ENCODE assay signal across 9 mouse cellular contexts in the genomic region with DNA sequence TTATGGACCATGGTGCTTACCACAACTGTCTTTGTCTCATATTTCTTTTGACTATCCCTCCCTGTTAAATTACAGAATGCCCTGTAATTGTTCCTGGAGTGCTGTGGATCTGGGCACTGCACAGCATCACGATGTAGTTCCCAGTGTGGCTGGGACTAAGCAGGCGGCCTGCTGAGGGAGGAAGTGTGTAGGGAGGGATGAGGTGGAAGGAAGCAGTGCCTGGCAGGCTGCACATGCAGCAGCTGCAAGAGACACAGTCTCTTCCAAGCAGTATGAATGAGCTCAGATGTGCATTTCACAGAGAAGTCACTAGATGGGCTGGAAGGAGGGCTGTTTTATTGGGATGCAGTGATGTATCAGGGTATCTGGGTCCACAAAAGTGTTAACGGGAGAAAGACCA. TPM values are rescaled to one million over a fixed set of nuclear protein-coding genes. Genes with fewer than 3 reads are reported as not detected.
A peak's percentile ranks its signal among the peaks of the same experiment; 100 is the strongest.
DNase-seq lines count a peak whose midpoint lies in the region; ATAC-seq lines count a peak whose summit lies in the region.
"Had no signal": no experiment of that assay in that cellular context is flagged by ENCODE, and none has a peak within 500 bp of the region (broad histone marks: within the 10 kb centered on the region; RNA-seq: fewer than 3 reads in every experiment).

No protein-coding gene starts in this region.

- no peak overlapping the region for H3K4me2 ChIP-seq in limb, embryonic 12.5 days
- no peak overlapping the region for H3K4me2 ChIP-seq in forebrain, embryonic 12.5 days
- H3K4me2 ChIP-seq: embryonic facial prominence, embryonic 12.5 days had no signal

- H3K27me3 ChIP-seq in limb, embryonic 12.5 days: no peaks in the 10 kb centered on the region
- H3K27me3 ChIP-seq in limb, embryonic 10.5 days (ENCODE audit: low read depth, poor library complexity, severe bottlenecking): no peaks in the 10 kb centered on the region
- no peaks in the 10 kb centered on the region for H3K27me3 ChIP-seq in forebrain, embryonic 12.5 days
- H3K27me3 ChIP-seq: embryonic facial prominence, embryonic 12.5 days had no signal

- H3K27ac ChIP-seq in limb, embryonic 12.5 days: no peak overlapping the region
- no peak overlapping the region; the same call in 1 of the 2 replicates for H3K27ac ChIP-seq in limb, embryonic 10.5 days
- peak overlapping the region; percentile 74 for H3K27ac ChIP-seq in forebrain, embryonic 12.5 days
- H3K27ac ChIP-seq: embryonic facial prominence, embryonic 12.5 days had no signal

- no peak overlapping the region for H3K4me3 ChIP-seq in limb, embryonic 12.5 days (replicated peaks)
- H3K4me3 ChIP-seq in limb, embryonic 10.5 days: no peak overlapping the region
- H3K4me3 ChIP-seq in forebrain, embryonic 12.5 days (replicated peaks): no peak overlapping the region
- H3K4me3 ChIP-seq: embryonic facial prominence, embryonic 12.5 days had no signal

- peaks cover 18% of the 10 kb centered on the region for H3K4me1 ChIP-seq in limb, embryonic 12.5 days (replicated peaks)
- peaks cover 9% of the 10 kb centered on the region for H3K4me1 ChIP-seq in limb, embryonic 10.5 days
- peaks cover 24% of the 10 kb centered on the region for H3K4me1 ChIP-seq in forebrain, embryonic 12.5 days

- 25% methylated on average over 3 of the region's 3 CpGs for WGBS in limb, embryonic 12.5 days
- 40% methylated on average over 3 of the region's 3 CpGs for WGBS in limb, embryonic 10.5 days
- 22% methylated on average over 3 of the region's 3 CpGs for WGBS in forebrain, embryonic 12.5 days

- H3K36me3 ChIP-seq in limb, embryonic 12.5 days: peaks cover 3% of the 10 kb centered on the region; the same call in 1 of the 2 replicates
- H3K36me3 ChIP-seq in limb, embryonic 10.5 days: 0 out of 2 replicates have a peak, but pooled peaks cover 3% of the 10 kb centered on the region
- 0 out of 2 replicates have a peak, but pooled peaks cover 2% of the 10 kb centered on the region for H3K36me3 ChIP-seq in forebrain, embryonic 12.5 days (replicated peaks)

- peak; percentile 56; the same call in 1 of the 2 replicates for ATAC-seq in limb, embryonic 12.5 days (ENCODE audit: insufficient number of reproducible peaks, insufficient read depth, low FRiP score, low TSS enrichment, low read depth)
- peak; percentile 86 for ATAC-seq in forebrain, embryonic 12.5 days (ENCODE audit: low FRiP score)
- no peak for ATAC-seq in megakaryocyte-erythroid progenitor cell, adult 5-6 weeks (replicated peaks; ENCODE audit: low FRiP score, low TSS enrichment, poor library complexity, severe bottlenecking)

- H3K9ac ChIP-seq in limb, embryonic 12.5 days (replicated peaks): no peak overlapping the region
- H3K9ac ChIP-seq in forebrain, embryonic 12.5 days: peak overlapping the region; percentile 30; the same call in 1 of the 2 replicates
- H3K9ac ChIP-seq: embryonic facial prominence, embryonic 12.5 days had no signal

- no peaks in the 10 kb centered on the region for H3K9me3 ChIP-seq in limb, embryonic 12.5 days
- H3K9me3 ChIP-seq in limb, embryonic 10.5 days (replicated peaks): no peaks in the 10 kb centered on the region
- H3K9me3 ChIP-seq in forebrain, embryonic 12.5 days: no peaks in the 10 kb centered on the region
- H3K9me3 ChIP-seq: embryonic facial prominence, embryonic 12.5 days had no signal

- DNase-seq in limb, embryonic 10.5 days (ENCODE audit: low spot score): no peak
- DNase-seq in layer of hippocampus, postnatal 36 days: peak; percentile 27 to 30
- peak; percentile 57 to 65 for DNase-seq in right cerebral cortex, postnatal 10 days (ENCODE audit: low spot score in 2 of 2)
- no peak for DNase-seq in adrenal gland, postnatal 10 days
- DNase-seq in adrenal gland, adult 8-10 months: no peak

RNA-seq across cellular contexts. Expression of a gene that starts 14.4 kb away (rescaled TPM):
- 33.5 and 37.2 TPM in 2 replicates for polyA plus RNA-seq in limb, embryonic 12.5 days (2016; fragmentation: Nextera tagmentation; extraction: Ambion mirVana)
- polyA plus RNA-seq in limb, embryonic 10.5 days (2016; fragmentation: Nextera tagmentation; extraction: Ambion mirVana): 32.9 and 33.0 TPM in 2 replicates
- polyA plus RNA-seq in forebrain, embryonic 12.5 days (2016; fragmentation: Nextera tagmentation; extraction: Ambion mirVana): 47.1 and 48.1 TPM in 2 replicates
- 10 to 100 TPM; 51.9 to 53.0 TPM for total RNA-seq in layer of hippocampus, postnatal 36 days (2021)
- 10 to 100 TPM; 20.0 to 24.7 TPM for total RNA-seq in adrenal gland, postnatal 10 days (2021)
- total RNA-seq in megakaryocyte-erythroid progenitor cell, adult 5-6 weeks (2014; fragmentation: Nextera tagmentation): 28.8 and 30.6 TPM in 2 replicates
- total RNA-seq in megakaryocyte-erythroid progenitor cell, adult 5-6 weeks (2017): 51.3 and 65.7 TPM in 2 replicates
- 10 to 100 TPM; 20.1 to 32.6 (median 26.9) TPM for total RNA-seq in adrenal gland, adult 8-10 months (2022)

RNA-seq across cellular contexts. Expression of a gene that starts 14.5 kb away (rescaled TPM):
- 0.30 and 0.31 TPM in 2 replicates for polyA plus RNA-seq in limb, embryonic 12.5 days (2016; fragmentation: Nextera tagmentation; extraction: Ambion mirVana)
- 0.14 and 0.19 TPM in 2 replicates for polyA plus RNA-seq in limb, embryonic 10.5 days (2016; fragmentation: Nextera tagmentation; extraction: Ambion mirVana)
- 2.3 and 2.7 TPM in 2 replicates for polyA plus RNA-seq in forebrain, embryonic 12.5 days (2016; fragmentation: Nextera tagmentation; extraction: Ambion mirVana)
- under 1 TPM; 0.32 to 0.63 TPM for total RNA-seq in layer of hippocampus, postnatal 36 days (2021)
- under 1 TPM; 0.15 to 0.45 TPM for total RNA-seq in adrenal gland, postnatal 10 days (2021)
- not detected in 2 replicates for total RNA-seq in megakaryocyte-erythroid progenitor cell, adult 5-6 weeks (2014; fragmentation: Nextera tagmentation)
- total RNA-seq in megakaryocyte-erythroid progenitor cell, adult 5-6 weeks (2017): 0.33 TPM in 1 of 2 replicates, not detected in the other
- total RNA-seq in adrenal gland, adult 8-10 months (2022): under 1 TPM; 0.34 to 0.61 (median 0.47) TPM

Comparison
In these comparisons a context has a peak if more than half of its experiments do, and no peak if none do; other contexts are left out.
1. DNase-seq: peak in layer of hippocampus, postnatal 36 days (2 of 2) and right cerebral cortex, postnatal 10 days (2 of 2); none in limb, embryonic 10.5 days (single experiment), adrenal gland, postnatal 10 days (single experiment) and adrenal gland, adult 8-10 months (single experiment).